8 mouse cellular contexts compared by ENCODE assay signal in genomic region chr17:87025269-87025949, GRCm38 (mm10). TPM values are rescaled to one million over a fixed set of nuclear protein-coding genes. Genes with fewer than 3 reads are reported as not detected.
DNase-seq lines count a peak whose midpoint lies in the region; ATAC-seq lines count a peak whose summit lies in the region.

TSS of gene Pigf (minus strand) at chr17:87025406.
TSS of gene Cript (plus strand) at chr17:87025550.

- H3K27me3 ChIP-seq in hindbrain, embryonic 15.5 days = no peaks in the 10 kb centered on the region

- peak; percentile 100 for ATAC-seq in hindbrain, embryonic 15.5 days (ENCODE audit: low FRiP score, low read depth)

- DNase-seq in T-cell, adult 2 months (ENCODE audit: low spot score) = peak; percentile 98
- DNase-seq in cerebellum, postnatal 36 days = peak; percentile 98 to 99
- peak; percentile 95 to 98 for DNase-seq in frontal cortex, postnatal 36 days (ENCODE audit: low spot score in 2 of 2)
- DNase-seq in left cerebral cortex, adult 11 months (ENCODE audit: low spot score) = peak; percentile 97
- DNase-seq in lung, postnatal 4 days = peak; percentile 98
- DNase-seq in retina, postnatal 7 days (ENCODE audit: low read depth, low spot score) = peak; percentile 99
- DNase-seq in urinary bladder, adult 2 months (ENCODE audit: low spot score) = peak; percentile 88

- H3K9ac ChIP-seq in hindbrain, embryonic 15.5 days = peak within 1 kb of the TSS; percentile 63

- H3K4me3 ChIP-seq in hindbrain, embryonic 15.5 days = peak within 1 kb of the TSS; percentile 53

- H3K27ac ChIP-seq in hindbrain, embryonic 15.5 days (replicated peaks) = peak within 1 kb of the TSS; percentile 69

- peaks cover 20% of the 10 kb centered on the region for H3K4me1 ChIP-seq in hindbrain, embryonic 15.5 days (replicated peaks)

- no peaks in the 10 kb centered on the region for H3K9me3 ChIP-seq in hindbrain, embryonic 15.5 days

- H3K4me2 ChIP-seq in hindbrain, embryonic 15.5 days = peak within 1 kb of the TSS; percentile 84

- under 1% methylated on average over 43 of the region's 43 CpGs for WGBS in hindbrain, embryonic 15.5 days

- peaks cover 12% of the 10 kb centered on the region for H3K36me3 ChIP-seq in hindbrain, embryonic 15.5 days

RNA-seq across cellular contexts. Expression of gene Pigf, which starts in this region (rescaled TPM):
- polyA plus RNA-seq in hindbrain, embryonic 15.5 days (2015; fragmentation: Nextera tagmentation; extraction: Ambion mirVana) = 30.6 and 32.7 TPM in 2 replicates
- 25.2 and 36.2 TPM in 2 replicates for polyA plus RNA-seq in urinary bladder, adult 2 months (2012; rRNA removed)

RNA-seq across cellular contexts. Expression of gene Cript, which starts in this region (rescaled TPM):
- polyA plus RNA-seq in hindbrain, embryonic 15.5 days (2015; fragmentation: Nextera tagmentation; extraction: Ambion mirVana) = 192 and 200 TPM in 2 replicates
- 63.6 and 68.5 TPM in 2 replicates for polyA plus RNA-seq in urinary bladder, adult 2 months (2012; rRNA removed)

Comparison
In these comparisons a context has a peak if more than half of its experiments do, and no peak if none do; other contexts are left out.
1. Peak in every context shown above with its lines: DNase-seq, ATAC-seq, H3K4me3 ChIP-seq and H3K27ac ChIP-seq.